Mouse (Mus musculus): ENCODE results near the gene Ppp1r1c. TPM values are rescaled to one million over a fixed set of nuclear protein-coding genes. Genes with fewer than 3 reads are reported as not detected.

Ppp1r1c gene
- 0.04 TPM in 1 of 2 replicates, not detected in the other for polyA plus RNA-seq (2015; fragmentation: Nextera tagmentation; extraction: Ambion mirVana)

GRCm38 (mm10) chr2:79707575-79707974 is at the start of gene Ppp1r1c:
Gene Ppp1r1c (plus strand): TSS chr2:79707780.
- Histone ChIP-seq H3K4me2 (replicated peaks; ENCODE audit: low read depth) (no peak within 1 kb of the TSS), H3K27ac (replicated peaks) (no peak within 1 kb of the TSS), H3K27me3 (ENCODE audit: control insufficient read depth, insufficient read depth, low read length) (no peaks in the 10 kb centered on the region), H3K9ac (ENCODE audit: low read length) (no peak within 1 kb of the TSS), H3K4me3 (ENCODE audit: low read depth, low read length) (no peak within 1 kb of the TSS), H3K9me3 (ENCODE audit: control insufficient read depth, low read length) (no peaks in the 10 kb centered on the region), H3K4me1 (replicated peaks; ENCODE audit: control insufficient read depth, insufficient read depth) (no peaks in the 10 kb centered on the region), H3K36me3 (ENCODE audit: control insufficient read depth, insufficient read depth, low read length) (no peaks in the 10 kb centered on the region)
- 85% methylated on average over 6 of the region's 6 CpGs for WGBS
- no peak for TF ChIP-seq EP300 (optimal IDR thresholded peaks at IDR 0.05)
- no peak for TF ChIP-seq CTCF (IDR thresholded peaks at IDR 0.05; ENCODE audit: low read depth)
- no peak for ATAC-seq (ENCODE audit: low FRiP score, low TSS enrichment)
- DNase-seq (ENCODE audit: low spot score), result no peak

GRCm38 (mm10) chr2:79660417-79661185 is 47.0 kb upstream of the Ppp1r1c start:
- TF ChIP-seq EP300 (optimal IDR thresholded peaks at IDR 0.05) (no peak), CTCF (IDR thresholded peaks at IDR 0.05; ENCODE audit: low read depth) (no peak)
- no peak overlapping the region for H3K4me2 ChIP-seq (replicated peaks; ENCODE audit: low read depth)
- ATAC-seq (ENCODE audit: low FRiP score, low TSS enrichment), result no peak
- no peaks in the 10 kb centered on the region for H3K4me1 ChIP-seq (replicated peaks; ENCODE audit: control insufficient read depth, insufficient read depth)
- H3K9me3 ChIP-seq (ENCODE audit: control insufficient read depth, low read length), result no peaks in the 10 kb centered on the region
- no peak for DNase-seq (ENCODE audit: low spot score)
- no peaks in the 10 kb centered on the region for H3K27me3 ChIP-seq (ENCODE audit: control insufficient read depth, insufficient read depth, low read length)
- H3K36me3 ChIP-seq (ENCODE audit: control insufficient read depth, insufficient read depth, low read length), result peaks cover 36% of the 10 kb centered on the region
- WGBS, result 91% methylated on average over 12 of the region's 12 CpGs
- no peak overlapping the region for H3K4me3 ChIP-seq (ENCODE audit: low read depth, low read length)
- no peak overlapping the region for H3K9ac ChIP-seq (ENCODE audit: low read length)
- H3K27ac ChIP-seq (replicated peaks), result no peak overlapping the region

- Histone ChIP-seq H3K27me3 (ENCODE audit: control insufficient read depth, insufficient read depth, low read length) (no peaks in the 10 kb centered on the region), H3K4me3 (ENCODE audit: low read depth, low read length) (no peak overlapping the region), H3K9ac (ENCODE audit: low read length) (no peak overlapping the region), H3K4me2 (replicated peaks; ENCODE audit: low read depth) (no peak overlapping the region), H3K9me3 (ENCODE audit: control insufficient read depth, low read length) (no peaks in the 10 kb centered on the region), H3K36me3 (ENCODE audit: control insufficient read depth, insufficient read depth, low read length) (peaks cover 35% of the 10 kb centered on the region), H3K4me1 (replicated peaks; ENCODE audit: control insufficient read depth, insufficient read depth) (no peaks in the 10 kb centered on the region), H3K27ac (replicated peaks) (no peak overlapping the region)
- WGBS, result 64% methylated on average over 7 of the region's 7 CpGs
- ATAC-seq (ENCODE audit: low FRiP score, low TSS enrichment) (no peak), DNase-seq (ENCODE audit: low spot score) (no peak)
- TF ChIP-seq EP300 (optimal IDR thresholded peaks at IDR 0.05) (no peak), CTCF (IDR thresholded peaks at IDR 0.05; ENCODE audit: low read depth) (no peak)
Observed at GRCm38 (mm10) chr2:79661486-79662104, 46.0 kb upstream of the Ppp1r1c start.

GRCm38 (mm10) chr2:79664532-79665286 is 42.9 kb upstream of the Ppp1r1c start:
- Histone ChIP-seq H3K4me1 (replicated peaks; ENCODE audit: control insufficient read depth, insufficient read depth) (no peaks in the 10 kb centered on the region), H3K27ac (replicated peaks) (peak overlapping the region; percentile 56), H3K9me3 (ENCODE audit: control insufficient read depth, low read length) (no peaks in the 10 kb centered on the region), H3K27me3 (ENCODE audit: control insufficient read depth, insufficient read depth, low read length) (no peaks in the 10 kb centered on the region), H3K4me3 (ENCODE audit: low read depth, low read length) (no peak overlapping the region), H3K9ac (ENCODE audit: low read length) (no peak overlapping the region), H3K36me3 (ENCODE audit: control insufficient read depth, insufficient read depth, low read length) (peaks cover 22% of the 10 kb centered on the region), H3K4me2 (replicated peaks; ENCODE audit: low read depth) (no peak overlapping the region)
- WGBS, result 62% methylated on average over 3 of the region's 3 CpGs
- ATAC-seq (ENCODE audit: low FRiP score, low TSS enrichment) (no peak), DNase-seq (ENCODE audit: low spot score) (no peak)
- TF ChIP-seq EP300 (optimal IDR thresholded peaks at IDR 0.05), result no peak
- TF ChIP-seq CTCF (IDR thresholded peaks at IDR 0.05; ENCODE audit: low read depth), result no peak

GRCm38 (mm10) chr2:79665492-79665891 is 42.1 kb upstream of the Ppp1r1c start:
- H3K9me3 ChIP-seq (ENCODE audit: control insufficient read depth, low read length), result no peaks in the 10 kb centered on the region
- H3K27me3 ChIP-seq (ENCODE audit: control insufficient read depth, insufficient read depth, low read length), result no peaks in the 10 kb centered on the region
- peaks cover 18% of the 10 kb centered on the region for H3K36me3 ChIP-seq (ENCODE audit: control insufficient read depth, insufficient read depth, low read length)
- no peak overlapping the region for H3K9ac ChIP-seq (ENCODE audit: low read length)
- H3K4me2 ChIP-seq (replicated peaks; ENCODE audit: low read depth), result no peak overlapping the region
- ATAC-seq (ENCODE audit: low FRiP score, low TSS enrichment) (no peak), DNase-seq (ENCODE audit: low spot score) (no peak)
- TF ChIP-seq EP300 (optimal IDR thresholded peaks at IDR 0.05) (no peak), CTCF (IDR thresholded peaks at IDR 0.05; ENCODE audit: low read depth) (no peak)
- H3K4me1 ChIP-seq (replicated peaks; ENCODE audit: control insufficient read depth, insufficient read depth), result no peaks in the 10 kb centered on the region
- H3K4me3 ChIP-seq (ENCODE audit: low read depth, low read length), result no peak overlapping the region
- no peak overlapping the region for H3K27ac ChIP-seq (replicated peaks)
- WGBS, result 23% methylated on average over 3 of the region's 3 CpGs
